Mouse (Mus musculus): ENCODE measurements around the gene Tpbgl.

Gene Tpbgl

DNA sequence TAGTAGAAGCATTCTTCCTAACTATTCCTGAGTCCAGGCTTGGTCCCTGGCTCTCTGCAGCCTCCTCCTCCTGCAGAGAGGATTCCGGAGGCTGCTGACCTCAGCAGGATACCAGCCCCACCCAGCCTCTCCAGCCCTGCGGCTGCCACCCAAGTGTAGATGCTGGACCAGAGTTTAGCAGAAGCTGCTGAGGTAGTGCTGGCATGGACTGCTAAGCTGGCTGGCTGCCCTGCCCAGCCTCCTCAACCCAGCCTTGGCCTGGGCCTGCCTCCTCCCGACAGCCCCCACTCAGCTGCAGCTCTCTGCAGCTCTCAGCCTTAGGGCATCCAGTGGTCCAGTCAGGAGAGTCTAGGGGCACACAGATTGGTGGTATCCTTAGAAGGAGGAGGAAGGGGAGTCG, 14.3 kb upstream of the Tpbgl start:
- no peak for DNase-seq (ENCODE audit: low spot score)

DNA sequence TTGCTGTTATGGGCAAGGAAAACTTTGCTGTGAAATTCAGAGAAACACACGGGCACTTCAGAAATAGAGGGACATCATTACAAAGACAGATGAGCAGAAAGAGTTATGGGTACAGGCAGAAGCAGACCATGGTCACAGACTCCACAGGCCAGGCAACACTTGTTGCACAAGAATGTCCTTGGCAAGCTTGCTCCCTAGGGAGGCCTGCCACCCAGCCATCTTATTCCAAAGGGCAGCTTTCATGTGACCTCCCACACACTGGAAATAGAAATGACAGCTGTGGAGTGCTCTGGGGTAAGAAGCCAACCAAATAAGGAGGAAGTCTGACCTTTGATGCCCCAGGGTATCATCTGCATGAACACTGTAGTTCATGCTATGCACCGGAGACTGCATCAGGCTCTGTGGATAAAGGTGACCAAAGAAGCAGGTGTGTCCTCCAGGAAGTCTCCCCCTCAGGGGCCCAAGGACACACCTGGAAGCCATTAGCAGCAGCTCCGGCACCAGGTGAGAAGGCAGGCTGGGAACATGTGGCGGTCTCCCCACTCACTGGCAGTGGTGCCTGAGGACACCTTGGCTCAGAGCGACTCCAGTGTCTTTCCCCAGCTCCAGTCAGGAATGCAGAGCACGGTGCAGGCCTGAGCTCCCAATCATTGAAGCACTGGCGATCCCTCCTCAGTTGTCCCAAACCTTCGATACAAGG, 7.2 kb upstream of the Tpbgl start:
- no peak for DNase-seq (ENCODE audit: low spot score)

DNA sequence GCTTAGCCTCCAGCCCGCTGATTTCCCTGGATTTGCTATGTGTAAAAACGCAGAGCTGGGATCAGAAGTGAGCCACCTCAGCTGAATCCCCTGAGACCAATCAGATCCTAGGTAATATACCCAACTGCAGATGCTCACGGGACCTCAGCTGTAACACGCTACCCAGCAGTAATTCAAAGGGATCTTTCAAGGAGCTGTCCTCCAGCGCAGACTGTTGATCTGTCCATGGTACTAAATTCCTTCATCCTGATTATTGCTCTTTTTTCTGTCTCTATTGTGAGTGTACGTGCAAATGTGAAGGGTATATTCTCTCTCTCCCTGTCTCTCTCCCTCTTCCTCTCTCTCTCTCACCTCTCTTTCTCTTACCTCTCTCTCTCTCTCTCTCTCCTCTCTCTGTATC, 5.4 kb upstream of the Tpbgl start:
- DNase-seq (ENCODE audit: low spot score): no peak

GRCm38 (mm10) chr7:99627366-99627765, 463 bp upstream of the Tpbgl start:
- DNase-seq (ENCODE audit: low spot score): no peak

GRCm38 (mm10) chr7:99625722-99626375, 1.1 kb downstream of the Tpbgl start:
- DNase-seq (ENCODE audit: low spot score): peak; percentile 44

GRCm38 (mm10) chr7:99618860-99619259, 8.0 kb downstream of the Tpbgl start:
- no peak for DNase-seq (ENCODE audit: low spot score)

GRCm38 (mm10) chr7:99618264-99618663, 8.6 kb downstream of the Tpbgl start:
- DNase-seq (ENCODE audit: low spot score): no peak

GRCm38 (mm10) chr7:99607632-99608031, 19.3 kb downstream of the Tpbgl start:
- DNase-seq (ENCODE audit: low spot score): no peak

DNA sequence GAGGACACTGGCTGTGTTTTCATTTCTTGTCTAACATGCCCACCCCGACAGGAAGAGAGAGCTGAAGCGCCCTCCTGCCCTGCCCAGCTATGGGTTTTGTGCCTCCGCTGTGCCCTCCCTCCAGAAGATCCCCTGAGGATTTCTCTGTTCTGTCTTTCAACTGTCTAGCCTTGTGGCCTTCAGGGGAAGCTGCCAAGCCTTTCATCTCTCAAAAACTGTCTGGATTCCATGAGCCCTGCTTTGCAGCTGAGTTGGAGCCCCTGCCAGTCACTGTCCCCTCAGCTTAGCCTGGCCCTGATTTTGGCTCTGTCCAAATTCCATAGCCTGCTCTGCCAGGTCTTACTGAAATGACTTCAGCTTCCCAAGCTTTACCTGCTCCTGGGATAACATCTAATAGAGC, 20.1 kb downstream of the Tpbgl start:
- DNase-seq (ENCODE audit: low spot score): no peak

DNA sequence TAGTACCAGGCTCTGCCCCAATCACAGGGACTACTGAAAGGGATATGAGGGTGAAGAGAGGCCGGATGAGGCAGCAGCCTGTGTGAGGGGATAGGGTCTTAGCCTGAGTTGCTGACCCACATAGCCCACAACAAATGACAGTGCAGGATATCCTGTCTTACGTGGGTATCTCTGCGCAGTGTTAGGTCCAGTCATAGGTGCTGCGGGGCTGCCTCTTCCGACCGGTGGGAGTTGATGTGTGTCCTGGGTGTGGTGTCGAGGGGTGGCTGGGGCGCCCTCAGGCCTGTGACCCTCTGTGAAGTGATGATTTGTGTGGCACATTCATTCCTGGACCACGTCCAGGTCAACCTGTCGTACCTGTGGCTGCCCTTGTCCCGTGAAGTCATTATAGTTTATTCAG, 20.6 kb downstream of the Tpbgl start:
- no peak for DNase-seq (ENCODE audit: low spot score)

DNA sequence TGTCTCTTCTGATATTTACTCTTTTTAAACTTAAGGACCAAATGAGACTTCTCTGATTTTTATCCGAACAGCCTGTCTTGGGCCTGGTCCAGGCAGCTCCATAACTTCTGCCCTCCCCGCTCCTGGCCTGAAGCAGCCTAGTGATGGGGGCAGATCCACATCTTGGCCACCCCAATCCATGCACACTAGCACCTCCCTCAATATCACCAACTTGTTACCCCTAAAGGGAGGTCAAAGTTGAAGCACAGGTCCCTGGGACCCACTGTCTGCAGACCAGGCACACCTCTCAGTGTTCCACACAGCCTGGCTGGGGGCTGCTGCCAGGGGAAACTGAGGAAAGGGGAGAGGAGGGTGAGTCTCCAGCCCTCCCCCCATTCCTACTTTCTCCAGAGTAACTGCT, 21.8 kb downstream of the Tpbgl start:
- DNase-seq (ENCODE audit: low spot score): no peak

DNA sequence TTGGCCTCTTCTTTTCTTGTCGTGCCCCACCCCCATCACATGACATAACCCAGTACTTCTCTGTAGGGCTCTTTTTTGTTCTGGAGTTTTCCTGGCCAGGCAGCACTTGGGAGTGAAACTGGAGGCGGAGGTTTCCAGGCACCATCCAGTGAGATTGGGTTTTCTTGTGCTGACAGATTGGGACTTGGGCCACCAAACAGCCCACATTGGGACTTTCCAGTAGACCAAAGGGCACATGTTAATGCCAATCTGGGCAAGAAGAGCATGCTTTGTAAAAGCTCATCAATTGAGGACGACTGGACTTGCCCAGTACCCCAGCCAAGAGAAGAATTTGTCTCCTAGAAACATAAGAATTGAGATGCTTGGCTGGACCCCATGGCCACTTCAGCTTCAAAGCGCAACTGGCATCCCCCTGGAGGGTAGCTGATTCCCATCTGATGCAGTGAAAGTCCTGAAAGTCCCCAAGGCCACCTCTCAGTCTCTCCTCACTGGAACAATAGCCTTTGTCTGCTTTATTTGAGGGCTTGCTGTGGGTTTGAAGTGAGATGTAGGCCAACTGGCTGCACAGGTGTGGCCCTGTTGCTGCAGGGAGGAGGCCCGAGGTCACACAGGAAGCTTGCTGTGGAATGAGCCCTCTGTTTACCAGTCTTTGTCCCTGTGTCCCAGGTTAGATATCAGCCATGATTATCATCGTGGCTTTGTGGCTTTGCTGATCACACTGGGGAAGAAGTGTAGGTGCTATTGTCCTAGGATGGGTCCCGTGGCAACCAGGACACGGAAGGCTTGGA, 22.8 kb downstream of the Tpbgl start:
- no peak for DNase-seq (ENCODE audit: low spot score)

- no peak for DNase-seq (ENCODE audit: low spot score)
Observed at GRCm38 (mm10) chr7:99598722-99599121, 28.2 kb downstream of the Tpbgl start.

GRCm38 (mm10) chr7:99593868-99594803, 32.8 kb downstream of the Tpbgl start:
- DNase-seq (ENCODE audit: low spot score): no peak

DNA sequence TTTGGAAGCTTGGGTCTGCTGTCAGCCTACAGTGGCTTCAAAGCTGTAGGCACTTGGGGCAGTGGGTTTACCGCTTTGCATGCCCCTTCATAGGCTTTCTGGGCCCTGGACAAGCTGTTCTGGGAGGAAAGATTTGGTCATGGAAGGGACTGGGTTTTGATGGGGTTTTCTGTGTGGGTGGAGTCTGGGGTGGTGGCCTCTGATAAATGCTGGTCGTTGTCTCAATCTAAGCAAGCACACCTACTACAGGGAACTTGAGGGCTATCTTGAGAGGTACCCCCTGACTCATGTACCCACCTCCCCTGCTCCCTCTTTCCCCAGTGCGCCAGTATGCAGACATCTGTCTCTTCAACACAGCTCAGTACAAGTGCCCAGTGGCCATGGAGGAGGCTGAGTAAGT, 34.2 kb downstream of the Tpbgl start:
- DNase-seq (ENCODE audit: low spot score): no peak

DNA sequence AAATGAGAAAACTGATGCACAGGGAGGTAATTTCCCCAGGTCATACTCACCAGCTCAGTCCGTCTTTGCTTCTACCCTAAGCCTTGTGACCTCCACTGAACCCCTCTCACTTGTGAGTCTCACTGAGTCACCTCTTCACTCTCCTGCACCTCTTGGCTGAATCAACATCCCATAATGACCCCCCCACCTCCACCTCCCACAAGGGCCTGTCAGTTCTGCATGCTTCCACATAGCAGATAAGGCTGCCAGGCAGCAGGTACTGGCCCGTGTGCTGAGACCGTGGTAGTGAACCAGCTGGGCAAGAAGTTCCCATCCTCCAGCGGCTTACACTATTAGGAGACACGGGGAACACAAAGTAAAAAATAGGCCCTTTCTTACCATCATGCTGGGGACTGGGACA, 36.3 kb downstream of the Tpbgl start:
- no peak for DNase-seq (ENCODE audit: low spot score)

- DNase-seq (ENCODE audit: low spot score): no peak
Observed at GRCm38 (mm10) chr7:99590064-99590463, 36.8 kb downstream of the Tpbgl start.

DNA sequence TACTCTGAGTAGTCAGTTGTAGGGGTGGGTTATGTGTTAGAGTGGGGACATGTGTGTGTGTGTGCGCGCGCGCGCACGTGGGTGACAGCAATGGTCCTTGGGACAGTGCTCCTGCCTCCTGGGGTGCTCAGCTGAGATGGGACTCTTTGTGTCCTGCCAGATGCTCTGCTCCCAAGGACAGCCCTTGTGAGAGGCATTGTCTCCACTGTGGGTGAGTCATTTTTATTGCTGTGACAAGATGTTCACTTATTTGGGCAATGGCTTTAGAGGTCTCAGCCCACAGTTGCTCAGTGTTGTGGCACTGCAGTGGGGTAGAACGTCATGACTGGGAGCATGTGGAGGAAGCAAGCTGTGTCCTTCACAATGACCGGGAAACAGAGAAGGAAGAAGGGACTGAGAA, 40.9 kb downstream of the Tpbgl start:
- no peak for DNase-seq (ENCODE audit: low spot score)

GRCm38 (mm10) chr7:99583625-99584024, 43.3 kb downstream of the Tpbgl start:
- DNase-seq (ENCODE audit: low spot score): no peak

DNA sequence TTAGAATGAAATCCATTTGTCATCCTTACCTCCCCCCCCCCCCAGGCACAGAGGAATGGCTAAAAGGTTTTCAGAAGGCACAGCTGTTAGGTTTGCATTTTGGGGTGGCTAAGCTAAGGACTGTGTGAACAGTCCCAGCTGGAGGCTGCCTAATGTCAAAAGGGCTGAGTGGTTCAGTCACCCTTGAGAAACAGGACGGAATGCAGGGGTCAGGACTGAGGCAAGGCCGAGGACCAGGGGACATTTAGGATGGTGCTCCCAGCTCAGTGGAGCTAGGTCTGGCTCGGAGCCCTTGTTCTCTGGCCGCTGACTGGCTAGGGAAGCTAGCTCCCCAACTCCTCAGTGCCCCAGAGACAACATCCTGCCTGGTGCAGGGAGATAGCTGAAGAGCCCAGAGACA, 44.0 kb downstream of the Tpbgl start:
- no peak for DNase-seq (ENCODE audit: low spot score)

DNA sequence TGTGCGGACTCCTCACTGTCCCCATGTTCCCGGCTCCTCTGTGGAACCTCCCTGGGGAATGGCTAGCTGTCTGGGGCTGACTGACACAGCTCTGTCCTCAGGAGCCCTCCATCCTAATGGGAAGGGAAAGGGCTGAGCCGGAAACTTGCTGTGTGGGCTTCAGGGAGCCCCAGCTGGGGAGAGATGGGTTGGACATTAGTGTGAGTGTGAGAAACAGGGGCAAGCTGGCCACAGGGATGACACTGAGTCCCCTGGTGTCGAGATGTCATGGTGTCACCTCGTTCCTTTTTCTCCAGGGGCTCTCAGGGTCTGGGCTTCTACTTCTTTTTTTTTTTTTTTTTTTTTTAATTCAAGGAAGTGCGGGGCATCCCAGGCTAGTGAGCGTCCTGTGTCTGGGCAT, 44.6 kb downstream of the Tpbgl start:
- no peak for DNase-seq (ENCODE audit: low spot score)

- no peak for DNase-seq (ENCODE audit: low spot score)
Observed at GRCm38 (mm10) chr7:99580247-99580646, 46.7 kb downstream of the Tpbgl start.
